Mouse (Mus musculus) ES-E14 (cell line): ENCODE measurements around the gene Fn1. TPM values are rescaled to one million over a fixed set of nuclear protein-coding genes. Genes with fewer than 3 reads are reported as not detected.

Source experiments
- DNase-seq: peaks from one replicate; pipeline ENCODE4 v3.0.0-alpha.2; 2013; ENCODE audit warnings: low read depth, low spot score
- H3K27ac ChIP-seq: 2 replicates; pipeline ENCODE4 v1.5.1; 2012; ENCODE audit warnings: low read depth, mild to moderate bottlenecking, low read length, moderate library complexity, mixed read lengths; ENCODE audit not compliant: poor library complexity, insufficient read depth, severe bottlenecking
- H3K36me3 ChIP-seq: 2 replicates; pipeline ENCODE4 v1.6.1; 2012; ENCODE audit warnings: mild to moderate bottlenecking, low read length, moderate library complexity, mixed read lengths; ENCODE audit not compliant: control insufficient read depth, poor library complexity, insufficient read depth, severe bottlenecking
- H3K4me1 ChIP-seq, 2 experiments: fragments of 150-350 bp in 1 of 2; sonication (generic) in 1 of 2; 2 replicates each; pipeline ENCODE4 v1.6.1; 2012; ENCODE audit warnings: low read length in 2 of 2, mild to moderate bottlenecking in 1 of 2, mixed read lengths in 1 of 2; ENCODE audit not compliant: control insufficient read depth in 2 of 2, insufficient read depth in 2 of 2, poor library complexity in 1 of 2
- H3K4me3 ChIP-seq, 2 experiments: fragments of 150-350 bp in 1 of 2; sonication (generic) in 1 of 2; 2 replicates each; pipeline ENCODE4 v1.5.1; 2012; ENCODE audit warnings: low read length in 2 of 2, low read depth in 1 of 2, mild to moderate bottlenecking in 1 of 2, mixed read lengths in 1 of 2; ENCODE audit not compliant: insufficient read depth in 1 of 2, poor library complexity in 1 of 2, severe bottlenecking in 1 of 2
- H3K9ac ChIP-seq: 2 replicates; pipeline ENCODE4 v1.6.1; 2012; ENCODE audit warnings: low read depth, mild to moderate bottlenecking, low read length, mixed read lengths; ENCODE audit not compliant: poor library complexity, insufficient read depth, severe bottlenecking
- H3K9me3 ChIP-seq: fragments of 150-350 bp; sonication (generic); 2 replicates; pipeline ENCODE4 v1.6.1; 2012; ENCODE audit warnings: low read depth, mild to moderate bottlenecking, low read length; ENCODE audit not compliant: control insufficient read depth, insufficient read depth
- CHD2 ChIP-seq: IDR thresholded peaks from 2 replicates; pipeline ENCODE4 v1.6.1; 2014; ENCODE audit warnings: mild to moderate bottlenecking, low read depth, low read length, inconsistent platforms
- HCFC1 ChIP-seq: IDR thresholded peaks from 2 replicates; pipeline ENCODE4 v1.6.1; 2012; ENCODE audit warnings: low read length, inconsistent platforms, borderline replicate concordance; ENCODE audit not compliant: insufficient read depth
- MAFK ChIP-seq: IDR thresholded peaks from 2 replicates; pipeline ENCODE4 v1.6.1; 2014; ENCODE audit warnings: mild to moderate bottlenecking, low read depth, low read length, inconsistent platforms; ENCODE audit not compliant: insufficient read depth
- ZC3H11A ChIP-seq: IDR thresholded peaks from 2 replicates; pipeline ENCODE4 v1.6.1; 2012; ENCODE audit warnings: low read depth, mild to moderate bottlenecking, inconsistent platforms, low read length, borderline replicate concordance
- ZNF384 ChIP-seq: IDR thresholded peaks from 2 replicates; pipeline ENCODE4 v1.6.1; 2012; ENCODE audit warnings: low read depth, low read length, inconsistent platforms
- in situ Hi-C, 2 experiments: fragments of 600-800 bp; cut with MboI; formaldehyde crosslinking; loops; one replicate each; pipeline ENCODE4 v1.15.1; 2025; ENCODE audit warnings: low sequenced_read_pairs in 2 of 2, inconsistent platforms in 1 of 2; ENCODE audit not compliant: unreplicated experiment in 2 of 2
- total RNA-seq: library from RNA; depleted of rRNA; stranded (reverse); fragments of 300-350 nt; gene quantifications from 2 replicates; pipeline ENCODE4 v1.2.3, GENCODE M21; 2012; rRNA removed

The Fn1 gene
- total RNA-seq, 1 experiment, result 491 TPM

DNA sequence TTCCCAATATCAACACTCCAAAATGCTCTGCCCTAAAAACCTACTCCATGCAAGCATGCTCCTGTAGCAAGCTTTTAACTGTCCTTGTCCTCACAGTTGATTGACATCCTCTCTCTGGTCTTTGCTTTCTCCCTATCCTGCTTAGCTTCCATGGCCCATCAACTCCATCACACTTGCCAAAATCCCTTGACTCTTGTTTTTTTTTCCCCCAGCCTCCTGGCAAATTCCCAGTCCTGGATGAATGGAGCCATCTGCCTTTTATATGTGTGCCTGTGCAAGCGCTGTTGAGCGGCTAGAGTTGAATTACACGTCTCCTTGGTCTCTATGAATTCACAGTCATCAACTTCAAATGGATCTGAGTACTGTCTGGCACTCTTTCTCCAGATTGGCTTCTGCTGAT lies 112.6 kb downstream of the Fn1 start:
- H3K4me1 ChIP-seq, result no peaks in the 10 kb centered on the region
- no peak overlapping the region for H3K27ac ChIP-seq
- no peak for DNase-seq
- H3K9ac ChIP-seq, result no peak overlapping the region
- H3K9me3 ChIP-seq, result no peaks in the 10 kb centered on the region
- TF ChIP-seq CHD2 (no peak), ZNF384 (no peak), MAFK (no peak), HCFC1 (no peak), ZC3H11A (no peak)
- H3K4me3 ChIP-seq, result no peak overlapping the region
- H3K36me3 ChIP-seq, result no peaks in the 10 kb centered on the region
- in situ Hi-C loops, result no loop called here

DNA sequence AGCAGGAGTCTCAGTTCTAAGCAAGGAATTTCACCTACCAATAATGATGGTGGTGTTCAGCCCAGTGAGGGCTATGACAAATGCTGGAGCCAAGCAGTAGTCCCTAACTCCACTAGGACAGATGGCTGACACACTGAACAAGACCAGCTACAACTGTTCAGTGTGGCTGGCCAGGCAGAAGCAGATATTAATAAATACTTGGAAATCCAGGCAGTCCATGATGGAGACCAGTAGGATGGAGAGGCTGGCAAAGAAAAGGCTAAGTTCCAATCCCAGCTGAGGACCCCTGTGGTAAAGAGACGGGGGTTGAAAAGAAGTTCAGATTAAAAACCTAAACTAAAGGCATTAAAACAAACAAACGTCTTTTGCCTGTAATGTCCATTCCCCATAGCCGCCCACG lies 113.4 kb downstream of the Fn1 start:
- no peaks in the 10 kb centered on the region for H3K36me3 ChIP-seq
- in situ Hi-C loops, result no loop called here
- TF ChIP-seq ZC3H11A, result no peak
- TF ChIP-seq ZNF384, result no peak
- TF ChIP-seq MAFK, result no peak
- TF ChIP-seq CHD2, result no peak
- no peak for TF ChIP-seq HCFC1
- DNase-seq, result no peak
- H3K4me1 ChIP-seq, result no peaks in the 10 kb centered on the region
- H3K9me3 ChIP-seq, result no peaks in the 10 kb centered on the region
- no peak overlapping the region for H3K27ac ChIP-seq
- no peak overlapping the region for H3K9ac ChIP-seq
- no peak overlapping the region for H3K4me3 ChIP-seq

Other genes starting within 250 kb of the Fn1 start
- 0.11 and 0.31 TPM in 2 replicates for gene Abca12, start 238.3 kb downstream of the Fn1 start, total RNA-seq
- gene Atic, start 96.0 kb downstream of the Fn1 start, total RNA-seq, result 97.7 and 127 TPM in 2 replicates